Mouse (Mus musculus) hindbrain, embryonic 12.5 days (tissue): ENCODE data around the gene Rmi2. TPM values are rescaled to one million over a fixed set of nuclear protein-coding genes. Genes with fewer than 3 reads are reported as not detected.
"Not testable (repeated sequence)": the region's sequence is repeated elsewhere in the genome, so short reads cannot be mapped to it uniquely, and the experiment has no call there.

Experiments used
- ATAC-seq: fragments of 200-750 bp; cut with Nextera tagmentation; 2 replicates; pipeline ENCODE4 v1.8.0; 2017; ENCODE audit warnings: moderate TSS enrichment; ENCODE audit not compliant: low FRiP score
- H3K27ac ChIP-seq: fragments of 300-500 bp; sonication (generic); 2 replicates; pipeline ENCODE4 v1.5.1; 2016; ENCODE audit warnings: mild to moderate bottlenecking
- H3K27me3 ChIP-seq: fragments of 300-500 bp; sonication (generic); 2 replicates; pipeline ENCODE4 v1.6.1; 2016; ENCODE audit warnings: mild to moderate bottlenecking
- H3K36me3 ChIP-seq: fragments of 300-500 bp; sonication (generic); 2 replicates; pipeline ENCODE4 v1.6.1; 2016; ENCODE audit warnings: mild to moderate bottlenecking
- H3K4me1 ChIP-seq: fragments of 300-500 bp; sonication (generic); 2 replicates; pipeline ENCODE4 v1.6.1; 2016
- H3K4me2 ChIP-seq: fragments of 300-500 bp; sonication (generic); replicated peaks from 2 replicates; pipeline ENCODE4 v1.6.1; 2016; ENCODE audit warnings: mild to moderate bottlenecking
- H3K4me3 ChIP-seq: fragments of 300-500 bp; sonication (generic); 2 replicates; pipeline ENCODE4 v1.5.1; 2016; ENCODE audit warnings: mild to moderate bottlenecking
- H3K9ac ChIP-seq: fragments of 300-500 bp; sonication (generic); 2 replicates; pipeline ENCODE4 v1.6.1; 2016; ENCODE audit warnings: mild to moderate bottlenecking, moderate library complexity
- H3K9me3 ChIP-seq: fragments of 300-500 bp; sonication (generic); replicated peaks from 2 replicates; pipeline ENCODE4 v1.6.1; 2016; ENCODE audit warnings: mild to moderate bottlenecking
- WGBS: fragments of 180-500 bp; shearing (Covaris S2); methylation state at CpG from one replicate; pipeline ENCODE4 v1.1.7; 2016; 5-methylcytosine and 5-hydroxymethylcytosine counted together
- polyA plus RNA-seq: library from polyadenylated mRNA; unstranded; fragments of >200 nt; fragmentation: Nextera tagmentation; extraction: Ambion mirVana; gene quantifications from 2 replicates; pipeline ENCODE4 v1.2.1, GENCODE M21; 2016

The Rmi2 gene
- 2.1 and 2.2 TPM in 2 replicates for polyA plus RNA-seq

DNA sequence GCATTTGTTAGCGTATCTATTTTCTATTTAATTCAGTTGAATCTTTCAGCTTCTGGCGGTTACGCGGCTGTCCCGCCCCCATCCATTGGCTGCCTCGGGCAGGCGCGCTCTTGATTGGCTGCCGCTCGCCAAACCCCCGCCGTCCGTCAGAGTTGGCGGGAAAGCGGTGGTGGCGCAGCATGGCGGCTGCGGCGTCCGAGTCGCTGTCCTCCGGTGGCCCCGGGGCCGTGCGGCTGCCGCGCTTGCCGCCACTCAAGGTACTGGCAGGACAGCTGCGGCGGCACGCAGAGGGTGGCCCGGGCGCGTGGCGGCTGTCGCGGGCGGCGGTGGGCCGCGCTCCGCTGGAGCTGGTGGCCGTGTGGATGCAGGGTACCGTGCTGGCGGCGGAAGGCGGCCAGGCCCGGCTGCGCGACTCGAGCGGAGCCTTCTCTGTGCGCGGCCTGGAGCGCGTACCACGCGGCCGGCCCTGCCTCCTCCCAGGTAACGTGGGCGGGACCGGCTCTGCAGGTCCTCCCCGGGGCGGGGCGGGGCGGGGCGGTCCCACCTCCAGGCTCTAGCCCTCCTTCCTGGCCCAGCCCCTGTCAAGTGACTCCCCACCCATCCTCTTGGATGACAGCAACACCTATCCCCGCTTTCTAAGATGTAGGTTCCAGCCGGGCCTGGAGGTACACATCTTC lies at the start of gene Rmi2:
TSS of gene Rmi2 (plus strand) at position 149 of the 677 bp plus-strand sequence.
- Histone ChIP-seq H3K36me3 (no peaks in the 10 kb centered on the region), H3K9ac (peak within 1 kb of the TSS; percentile 72), H3K27me3 (peaks cover 9% of the 10 kb centered on the region; the same call in 1 of the 2 replicates), H3K27ac (peak within 1 kb of the TSS; percentile 24; the same call in 1 of the 2 replicates), H3K9me3 (no peaks in the 10 kb centered on the region), H3K4me3 (peak within 1 kb of the TSS; percentile 85), H3K4me1 (peaks cover 23% of the 10 kb centered on the region), H3K4me2 (peak within 1 kb of the TSS; percentile 91)
- peak; percentile 93 for ATAC-seq
- 1% methylated on average over 68 of the region's 69 CpGs for WGBS

DNA sequence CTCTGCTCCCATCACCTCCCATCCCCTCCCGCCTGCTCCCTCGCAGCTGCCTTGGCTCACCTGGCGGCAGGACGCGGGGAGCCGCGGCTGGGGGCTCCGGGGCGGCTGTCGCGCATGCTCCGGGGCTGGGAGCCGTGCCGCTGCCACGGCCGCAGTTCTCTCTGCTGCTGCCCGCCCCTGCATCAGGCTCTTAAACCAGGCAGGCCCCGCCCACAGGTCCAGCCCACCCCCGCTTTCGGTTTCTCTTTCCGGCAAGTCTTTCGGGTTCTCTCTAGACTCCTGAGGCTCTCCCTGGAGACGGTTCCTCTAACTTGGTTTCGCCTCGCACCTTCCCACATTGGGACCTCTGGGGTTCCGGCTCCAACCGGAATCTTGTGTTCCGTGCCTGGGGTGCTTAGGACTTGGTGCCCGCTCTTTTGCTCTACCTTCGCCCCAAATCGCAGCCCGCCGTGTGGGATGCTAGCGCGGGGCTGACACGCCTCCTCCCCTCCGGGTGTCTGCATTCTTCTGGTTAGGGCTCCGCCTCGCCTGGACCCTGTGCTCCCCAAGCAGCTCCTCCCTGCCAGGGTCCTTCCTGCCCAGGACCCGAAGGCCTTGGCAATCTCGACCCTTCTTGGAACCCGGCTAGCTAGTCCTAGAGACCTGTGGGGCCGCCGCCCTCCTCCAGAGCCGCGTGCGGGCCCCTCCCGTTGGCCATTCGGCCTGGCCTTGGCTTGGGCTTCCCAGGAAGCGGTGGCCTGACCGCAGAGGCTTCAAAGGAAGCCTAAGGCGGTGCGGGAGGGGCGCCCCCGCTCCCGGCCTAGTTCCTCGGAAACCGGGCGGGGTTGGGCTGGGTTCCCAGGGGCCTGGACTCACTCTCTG lies 49.3 kb upstream of the Rmi2 start, which contains the start of gene Socs1:
TSS of gene Socs1 (minus strand) at position 166 of the 861 bp plus-strand sequence.
- Histone ChIP-seq H3K27ac (peak within 1 kb of the TSS; percentile 85), H3K9ac (peak within 1 kb of the TSS; percentile 66), H3K9me3 (no peaks in the 10 kb centered on the region), H3K36me3 (no peaks in the 10 kb centered on the region), H3K4me2 (peak within 1 kb of the TSS; percentile 95), H3K27me3 (peaks cover 28% of the 10 kb centered on the region), H3K4me1 (peaks cover 15% of the 10 kb centered on the region; the same call in 1 of the 2 replicates), H3K4me3 (peak within 1 kb of the TSS; percentile 57)
- peak; percentile 86 for ATAC-seq
- under 1% methylated on average over 58 of the region's 59 CpGs for WGBS

DNA sequence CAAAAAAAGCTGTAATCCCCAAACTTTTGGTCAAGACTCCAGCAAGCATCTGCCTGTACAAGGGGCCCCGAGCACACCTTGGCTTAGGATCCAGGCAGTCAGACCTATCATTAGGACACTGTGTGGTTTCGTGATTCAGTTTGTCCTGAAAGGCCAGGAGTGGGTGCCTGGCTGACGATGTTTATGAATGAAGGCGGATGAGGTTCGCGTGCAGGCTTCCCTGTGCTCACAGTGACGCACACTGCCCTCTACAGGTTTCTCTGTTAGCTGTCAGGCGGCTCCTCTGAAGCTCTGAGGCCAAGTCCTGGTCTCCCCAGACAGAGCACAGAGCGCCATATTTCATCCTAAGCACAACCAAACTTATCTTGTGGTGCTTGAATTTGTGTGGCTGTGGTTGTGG lies 48.6 kb upstream of the Rmi2 start:
- Histone ChIP-seq H3K27ac (peak overlapping the region; percentile 85), H3K9ac (peak overlapping the region; percentile 66), H3K4me3 (peak overlapping the region; percentile 57), H3K4me1 (peaks cover 15% of the 10 kb centered on the region; the same call in 1 of the 2 replicates), H3K9me3 (no peaks in the 10 kb centered on the region), H3K36me3 (no peaks in the 10 kb centered on the region), H3K27me3 (peaks cover 28% of the 10 kb centered on the region), H3K4me2 (peak overlapping the region; percentile 95)
- WGBS, result 1% methylated on average over 9 of the region's 9 CpGs
- peak; percentile 26 for ATAC-seq

DNA sequence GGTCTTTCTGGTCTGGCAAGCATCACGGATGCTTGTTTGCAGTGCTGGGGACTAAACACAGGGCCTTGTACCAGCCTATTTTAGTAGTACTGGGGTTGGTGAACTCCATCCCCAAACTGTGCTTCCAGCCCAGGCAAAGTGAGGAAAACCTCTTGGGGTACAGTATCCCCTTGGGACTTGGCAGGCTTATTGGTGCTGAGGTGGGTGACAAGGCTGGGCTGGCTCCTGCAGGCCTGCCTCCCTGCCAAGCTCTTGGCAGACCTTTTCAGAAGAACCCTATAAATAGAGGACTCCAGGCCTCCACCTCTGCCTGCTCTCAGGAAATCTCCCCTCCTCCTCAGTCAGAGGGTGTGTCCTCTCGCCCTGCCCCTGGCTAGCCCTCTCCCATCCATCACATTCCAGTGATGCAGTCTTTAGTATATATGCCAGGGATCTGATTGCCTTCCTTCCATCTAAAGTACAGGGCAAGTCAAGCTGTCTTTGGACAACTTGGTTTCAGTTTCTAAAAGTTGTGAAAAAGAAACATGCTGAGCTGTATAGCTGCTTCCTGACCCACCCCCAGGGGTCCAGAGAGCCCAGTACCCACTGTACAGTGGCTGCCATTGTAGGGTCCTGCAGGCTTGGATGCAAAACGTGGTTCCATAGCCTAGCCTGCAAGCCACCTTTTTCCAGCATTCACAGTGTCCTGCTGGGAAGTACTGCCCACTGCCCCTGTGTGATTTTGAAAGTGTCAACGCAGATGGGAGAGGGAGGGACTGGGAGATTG lies 47.9 kb upstream of the Rmi2 start:
- Histone ChIP-seq H3K4me2 (no peak overlapping the region; the same call in 1 of the 2 replicates), H3K4me3 (no peak overlapping the region), H3K9ac (no peak overlapping the region), H3K9me3 (no peaks in the 10 kb centered on the region), H3K36me3 (no peaks in the 10 kb centered on the region), H3K4me1 (peaks cover 13% of the 10 kb centered on the region; the same call in 1 of the 2 replicates), H3K27me3 (peaks cover 32% of the 10 kb centered on the region), H3K27ac (0 out of 2 replicates have a peak overlapping the region, but pooled peaks have one; percentile 85)
- ATAC-seq, result no peak
- WGBS, result 52% methylated on average over 4 of the region's 4 CpGs

DNA sequence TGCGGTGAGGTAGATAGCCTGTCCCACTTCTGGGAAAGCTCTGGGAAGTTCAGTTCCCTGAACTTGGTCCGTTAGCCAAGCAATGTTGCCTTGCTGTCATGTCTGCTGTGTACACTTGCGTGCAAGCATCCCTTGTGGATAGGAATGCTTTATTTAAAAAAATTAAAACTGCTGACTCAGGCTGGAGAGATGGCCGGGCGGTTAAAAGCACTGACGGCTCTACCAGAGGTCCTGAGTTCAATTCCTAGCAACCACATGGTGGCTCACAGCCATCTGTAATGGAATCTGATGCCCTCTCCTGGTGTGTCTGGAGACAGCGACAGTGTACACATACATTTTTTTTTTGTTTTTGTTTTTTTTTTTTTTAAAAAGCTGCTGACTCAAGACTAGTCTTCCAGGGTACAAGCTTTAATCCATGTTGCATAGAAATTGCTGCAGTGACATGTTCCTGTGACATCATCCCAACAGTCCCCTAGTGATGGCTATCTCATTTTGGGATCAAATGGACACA lies 47.3 kb upstream of the Rmi2 start:
- Histone ChIP-seq H3K27ac (no peak overlapping the region), H3K27me3 (peaks cover 30% of the 10 kb centered on the region), H3K9me3 (no peaks in the 10 kb centered on the region), H3K9ac (no peak overlapping the region), H3K4me3 (no peak overlapping the region), H3K4me2 (no peak overlapping the region), H3K4me1 (peaks cover 11% of the 10 kb centered on the region; the same call in 1 of the 2 replicates), H3K36me3 (no peaks in the 10 kb centered on the region)
- no peak for ATAC-seq
- 79% methylated on average over 7 of the region's 7 CpGs for WGBS

DNA sequence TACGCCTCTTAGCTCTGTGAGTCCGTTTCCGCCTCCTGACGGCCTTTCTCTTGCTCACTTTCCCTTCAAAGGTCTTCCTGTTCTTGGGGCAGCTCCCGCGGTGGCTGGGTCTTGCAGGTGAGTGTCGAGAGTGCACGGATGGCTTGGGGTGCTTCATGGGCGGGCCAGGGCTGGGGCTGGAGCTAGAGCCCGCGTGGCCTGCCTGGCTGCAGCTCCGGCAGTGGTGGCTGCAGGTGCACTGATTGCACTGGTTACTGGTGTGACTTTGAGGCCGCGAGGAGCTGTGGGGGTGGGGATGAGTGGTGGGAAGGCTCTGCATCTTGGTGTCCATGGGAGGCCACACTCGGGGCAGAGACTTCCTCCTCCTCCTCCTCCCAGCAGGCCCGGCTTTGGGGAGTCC lies 46.6 kb upstream of the Rmi2 start, which contains the start of gene Tnp2:
TSS of gene Tnp2 (minus strand) at position 390 of the 400 bp plus-strand sequence.
- no peak within 1 kb of the TSS for H3K27ac ChIP-seq
- H3K27me3 ChIP-seq, result peaks cover 24% of the 10 kb centered on the region
- peaks cover 6% of the 10 kb centered on the region; the same call in 1 of the 2 replicates for H3K4me1 ChIP-seq
- no peak for ATAC-seq
- H3K4me3 ChIP-seq, result no peak within 1 kb of the TSS
- WGBS, result 56% methylated on average over 16 of the region's 16 CpGs
- no peaks in the 10 kb centered on the region for H3K9me3 ChIP-seq
- no peak within 1 kb of the TSS for H3K9ac ChIP-seq
- no peaks in the 10 kb centered on the region for H3K36me3 ChIP-seq
- H3K4me2 ChIP-seq, result no peak within 1 kb of the TSS

DNA sequence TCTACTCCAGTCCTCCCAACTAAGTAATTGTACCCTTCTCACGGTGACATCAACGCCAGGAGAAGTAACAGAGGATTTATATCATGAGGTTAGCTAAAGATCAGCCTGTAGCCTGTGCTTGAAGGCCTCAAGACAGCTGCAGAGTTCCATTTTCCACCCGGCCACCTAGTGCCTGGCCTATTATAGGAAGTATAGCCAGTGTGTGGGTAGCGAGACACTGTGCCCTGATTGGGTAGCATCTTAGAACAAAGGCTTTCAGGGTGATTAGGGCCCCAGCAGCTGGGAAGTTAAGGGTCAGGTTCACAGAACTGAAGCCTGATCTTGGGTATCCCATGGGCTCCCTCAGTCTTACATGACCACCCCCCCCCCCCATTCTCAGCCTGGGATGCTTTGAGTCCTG lies 46.0 kb upstream of the Rmi2 start:
- WGBS, result 59% methylated on average over 4 of the region's 4 CpGs
- ATAC-seq, result no peak
- no peak overlapping the region for H3K4me2 ChIP-seq
- no peaks in the 10 kb centered on the region for H3K9me3 ChIP-seq
- H3K4me3 ChIP-seq, result no peak overlapping the region
- peaks cover 18% of the 10 kb centered on the region for H3K27me3 ChIP-seq
- peaks cover 5% of the 10 kb centered on the region; the same call in 1 of the 2 replicates for H3K4me1 ChIP-seq
- no peak overlapping the region for H3K9ac ChIP-seq
- no peak overlapping the region for H3K27ac ChIP-seq
- H3K36me3 ChIP-seq, result no peaks in the 10 kb centered on the region

DNA sequence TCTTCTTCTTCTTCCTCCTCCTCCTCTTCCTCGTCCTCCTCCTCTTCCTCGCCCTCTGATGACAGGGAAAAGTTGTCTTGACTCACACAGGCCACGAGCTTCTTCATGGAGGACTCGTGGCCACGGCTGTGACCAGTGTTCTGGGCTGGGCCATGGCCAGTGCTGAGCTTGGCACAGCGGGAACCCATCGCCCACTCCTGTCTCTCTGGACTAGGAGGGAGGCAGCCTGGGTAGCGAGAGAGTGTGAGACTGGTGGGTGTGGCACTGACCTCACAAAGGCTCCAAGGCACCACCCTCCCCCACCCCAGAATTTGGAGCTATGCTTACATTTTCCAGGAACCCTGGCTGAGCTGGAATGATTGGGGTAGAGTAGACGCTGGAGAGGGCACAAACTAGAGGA lies 44.2 kb upstream of the Rmi2 start, which contains the start of gene Prm3:
TSS of gene Prm3 (minus strand) at position 213 of the 400 bp plus-strand sequence.
- 0 out of 2 replicates have a peak, but pooled peaks cover 4% of the 10 kb centered on the region for H3K4me1 ChIP-seq
- 84% methylated on average over 9 of the region's 9 CpGs for WGBS
- no peaks in the 10 kb centered on the region for H3K9me3 ChIP-seq
- no peak within 1 kb of the TSS for H3K4me3 ChIP-seq
- no peak within 1 kb of the TSS for H3K9ac ChIP-seq
- ATAC-seq, result no peak
- H3K27ac ChIP-seq, result no peak within 1 kb of the TSS
- H3K36me3 ChIP-seq, result no peaks in the 10 kb centered on the region
- H3K4me2 ChIP-seq, result no peak within 1 kb of the TSS
- peaks cover 12% of the 10 kb centered on the region for H3K27me3 ChIP-seq

DNA sequence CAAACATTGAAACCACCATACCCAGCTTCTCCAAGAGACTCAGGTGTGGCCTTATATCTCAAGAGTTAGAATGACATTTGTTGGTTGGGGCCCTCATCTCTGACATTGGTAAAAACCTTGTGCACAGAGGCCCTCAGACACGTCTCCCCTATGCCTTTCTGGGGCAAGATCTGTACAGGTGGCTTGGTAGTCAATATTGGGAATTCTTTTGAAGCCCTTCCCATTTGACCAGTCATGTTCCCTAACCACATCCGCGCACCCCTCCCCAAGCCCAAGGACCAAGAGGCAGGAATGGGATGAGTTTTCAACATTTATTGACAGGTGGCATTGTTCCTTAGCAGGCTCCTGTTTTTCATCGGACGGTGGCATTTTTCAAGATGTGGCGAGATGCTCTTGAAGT lies 38.8 kb upstream of the Rmi2 start, which contains the start of gene Prm2:
TSS of gene Prm2 (minus strand) at position 101 of the 400 bp plus-strand sequence.
- no peaks in the 10 kb centered on the region for H3K4me1 ChIP-seq
- no peak within 1 kb of the TSS for H3K9ac ChIP-seq
- H3K36me3 ChIP-seq, result no peaks in the 10 kb centered on the region
- peaks cover 24% of the 10 kb centered on the region for H3K27me3 ChIP-seq
- 80% methylated on average over 6 of the region's 6 CpGs for WGBS
- H3K4me3 ChIP-seq, result no peak within 1 kb of the TSS
- no peaks in the 10 kb centered on the region for H3K9me3 ChIP-seq
- ATAC-seq, result no peak
- H3K4me2 ChIP-seq, result no peak within 1 kb of the TSS
- no peak within 1 kb of the TSS for H3K27ac ChIP-seq

DNA sequence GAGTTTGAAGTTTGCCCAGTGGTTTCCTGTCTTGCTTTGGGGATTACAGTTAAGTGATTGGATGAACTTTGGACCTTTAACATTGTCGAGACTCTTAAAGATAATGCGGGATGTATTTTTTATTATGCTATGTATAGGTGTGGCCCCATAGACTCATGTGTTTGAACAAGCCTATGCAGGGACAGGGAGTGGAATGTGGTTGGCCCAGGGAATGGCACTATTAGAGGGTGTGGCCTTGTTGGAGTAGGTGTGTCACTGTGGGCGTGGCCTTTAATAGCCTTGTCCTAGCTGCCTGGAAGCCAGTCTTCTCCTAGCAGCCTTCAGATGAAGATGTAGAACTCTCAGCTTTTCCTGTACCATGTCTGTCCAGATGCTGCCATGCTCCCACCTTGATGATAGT lies 32.4 kb upstream of the Rmi2 start:
- not testable (repeated sequence) for H3K9me3 ChIP-seq, H3K27ac ChIP-seq, H3K36me3 ChIP-seq, H3K4me1 ChIP-seq, ATAC-seq, H3K27me3 ChIP-seq, H3K4me2 ChIP-seq, H3K4me3 ChIP-seq, H3K9ac ChIP-seq
- WGBS, result 94% methylated on average over 3 of the region's 3 CpGs

DNA sequence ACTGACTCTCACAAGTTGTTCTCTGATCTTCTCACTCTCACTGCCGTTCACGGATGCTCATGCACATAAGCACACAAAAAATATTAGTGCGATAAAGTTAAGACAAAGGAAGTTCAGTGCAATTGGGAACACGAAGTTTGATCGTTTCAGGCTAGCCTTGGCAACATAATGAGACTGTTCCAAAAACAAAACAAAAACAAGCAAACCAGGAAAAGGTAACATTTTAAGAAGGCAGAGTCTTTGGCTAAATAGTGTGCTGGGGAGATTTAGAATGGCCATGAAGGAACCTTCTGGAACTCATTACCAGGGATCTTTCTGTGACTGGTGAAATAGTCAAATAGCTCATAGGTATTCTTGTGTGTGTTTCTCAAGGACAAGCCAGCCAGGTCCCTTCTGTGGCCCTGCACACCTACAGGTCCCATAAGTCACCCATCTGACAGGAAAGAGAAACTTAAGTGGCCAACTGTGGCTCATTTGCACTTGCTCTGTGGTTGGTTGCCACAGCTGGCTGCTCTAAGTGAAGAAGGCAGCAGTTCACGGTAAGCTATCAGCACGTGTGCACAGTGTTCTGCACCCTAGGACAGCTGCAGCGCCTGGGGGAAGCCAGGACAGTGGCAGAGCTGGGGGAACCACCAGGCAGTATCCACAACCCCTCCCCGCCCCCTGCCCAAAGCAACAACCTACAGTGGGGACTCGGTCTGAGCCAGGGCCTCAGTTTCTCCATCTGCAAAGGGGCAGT lies 28.9 kb upstream of the Rmi2 start, which contains the start of gene Prm1:
TSS of gene Prm1 (minus strand) at position 51 of the 739 bp plus-strand sequence.
- 0 out of 2 replicates have a peak, but pooled peaks cover 5% of the 10 kb centered on the region for H3K4me1 ChIP-seq
- H3K27me3 ChIP-seq, result no peaks in the 10 kb centered on the region
- H3K9me3 ChIP-seq, result no peaks in the 10 kb centered on the region
- H3K27ac ChIP-seq, result no peak within 1 kb of the TSS
- ATAC-seq, result no peak
- 83% methylated on average over 10 of the region's 10 CpGs for WGBS
- H3K36me3 ChIP-seq, result no peaks in the 10 kb centered on the region
- H3K4me3 ChIP-seq, result no peak within 1 kb of the TSS
- no peak within 1 kb of the TSS for H3K4me2 ChIP-seq
- H3K9ac ChIP-seq, result no peak within 1 kb of the TSS
